Mouse (Mus musculus) small intestine, adult 2 months (tissue): ENCODE data around the gene Gmpr2.

ENCODE experiments used
- CTCF ChIP-seq: fragments of 200-500 bp; IDR thresholded peaks from 2 replicates; pipeline ENCODE4 v1.5.1; 2012; ENCODE audit warnings: low read depth, mild to moderate bottlenecking, control low read depth, inconsistent platforms, low read length, moderate library complexity, mixed read lengths; ENCODE audit not compliant: insufficient replicate concordance, insufficient read length; ENCODE audit errors: extremely low read depth
- POLR2A ChIP-seq: fragments of 200-500 bp; IDR thresholded peaks from 2 replicates; pipeline ENCODE4 v1.6.1; 2012; ENCODE audit warnings: low read depth, mild to moderate bottlenecking, control low read depth, inconsistent platforms, low read length, moderate library complexity

GRCm38 (mm10) chr14:55649884-55650283 lies 21.9 kb upstream of the Gmpr2 start, which contains the start of gene Tssk4:
- TF ChIP-seq CTCF (no peak), POLR2A (no peak)
